Mouse (Mus musculus): Measurements from ENCODE around the gene Adarb2.

DNA sequence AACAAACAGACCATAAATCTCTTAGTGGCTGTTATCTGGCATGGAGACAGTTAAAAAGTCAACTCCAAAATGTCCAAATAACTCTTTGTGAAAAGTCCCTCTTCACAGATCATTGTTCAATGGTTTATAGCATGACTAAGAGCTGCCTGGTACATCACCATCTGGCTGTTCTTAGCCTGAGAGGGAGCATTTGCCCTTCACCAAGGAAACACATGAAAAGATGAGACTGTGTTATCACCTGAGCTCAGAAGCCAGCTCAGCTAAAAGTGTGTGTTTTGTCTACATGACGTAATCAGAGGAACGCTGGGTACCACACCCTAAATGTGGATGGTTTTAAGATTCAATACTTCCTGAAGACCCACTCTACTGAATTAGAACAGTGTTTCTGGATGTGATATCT is 403.0 kb downstream of the Adarb2 start:
- TF ChIP-seq POLR2AphosphoS5 (IDR thresholded peaks at IDR 0.05; ENCODE audit: borderline replicate concordance, low read depth, low read length) (no peak), CTCF (IDR thresholded peaks at IDR 0.05 in 2 of 3, conservative IDR thresholded peaks at IDR 0.05 in 1 of 3; ENCODE audit: control insufficient read depth in 1 of 3, insufficient read depth in 1 of 3, low read depth in 2 of 3, low read length in 3 of 3, poor library complexity in 1 of 3, severe bottlenecking in 1 of 3) (no peak), POLR2A (IDR thresholded peaks at IDR 0.05; ENCODE audit: control insufficient read depth in 1 of 2, insufficient read depth in 1 of 2, low read depth in 1 of 2, low read length in 2 of 2, poor library complexity in 1 of 2) (no peak), ELF1 (IDR thresholded peaks at IDR 0.05; ENCODE audit: low read depth, low read length) (no peak), HCFC1 (IDR thresholded peaks at IDR 0.05; ENCODE audit: low read depth, low read length) (no peak)
